Mouse (Mus musculus) erythroblast, embryonic 14.5 days (primary cell): ENCODE data around the gene Ssr4.

ENCODE experiments used
- GATA1 ChIP-seq: IDR thresholded peaks from 2 replicates; pipeline ENCODE4 v1.6.1; 2012; ENCODE audit warnings: low read length, inconsistent platforms, mixed read lengths
- TAL1 ChIP-seq: IDR thresholded peaks from 3 replicates; pipeline ENCODE4 v1.6.1; 2012; ENCODE audit warnings: low read length, inconsistent platforms, mixed read lengths

GRCm38 (mm10) chrX:73835731-73836130 is 48.9 kb downstream of the Ssr4 start:
- no peak for TF ChIP-seq GATA1
- no peak for TF ChIP-seq TAL1
